Mouse (Mus musculus): ENCODE results near the gene Zcchc9. TPM values are rescaled to one million over a fixed set of nuclear protein-coding genes. Genes with fewer than 3 reads are reported as not detected.

Zcchc9 gene
- 52.1 TPM for polyA plus RNA-seq (2017; shearing (Covaris generic))

DNA sequence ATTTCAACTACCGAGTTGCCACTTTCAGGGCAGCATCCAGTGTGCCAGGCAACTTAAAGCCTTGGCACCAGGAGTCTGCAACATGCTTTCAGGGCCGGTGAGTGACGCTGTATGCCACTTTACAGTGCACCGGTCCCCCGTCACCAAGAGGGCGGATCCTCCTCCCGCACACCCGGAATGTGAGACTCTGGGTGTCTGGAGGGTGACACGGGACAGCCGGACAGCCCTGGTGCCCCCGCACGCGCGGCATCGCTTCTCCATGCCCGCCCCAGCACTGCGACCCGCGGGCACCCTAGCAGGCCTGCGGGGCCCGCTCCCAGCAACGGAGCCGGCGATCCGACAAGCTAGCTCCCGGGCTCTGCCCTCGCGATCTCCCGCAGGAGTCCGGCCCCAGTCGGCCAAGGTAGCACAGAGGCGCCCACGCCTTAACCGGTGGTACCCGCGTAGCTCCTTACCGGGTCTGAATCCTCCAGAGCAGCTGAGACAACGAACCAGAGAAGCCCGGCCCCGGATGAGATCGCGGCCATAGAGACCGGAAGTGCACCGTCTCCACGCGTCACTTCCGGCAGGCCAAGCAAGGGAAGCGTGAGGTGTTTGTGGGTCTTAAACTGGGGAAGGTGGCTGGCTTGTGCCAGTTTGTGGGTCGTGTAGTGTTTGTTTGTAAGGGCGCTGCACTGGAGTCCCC is at the start of gene Zcchc9:
TSS of gene Zcchc9 (minus strand) at position 551 of the 685 bp plus-strand sequence.

Other genes with a start within 250 kb of the Zcchc9 start
- 0.35 TPM for gene Acot12, start 66.2 kb downstream of the Zcchc9 start, polyA plus RNA-seq (2017; shearing (Covaris generic))
- gene Ckmt2, start 69.2 kb upstream of the Zcchc9 start, polyA plus RNA-seq (2017; shearing (Covaris generic)) = not detected

Measured in activated CD4-positive, CD25-positive, alpha-beta regulatory T cell, adult 9 weeks (primary cell).